Mouse (Mus musculus): Measurements from ENCODE around the gene Olfr224. TPM values are rescaled to one million over a fixed set of nuclear protein-coding genes. Genes with fewer than 3 reads are reported as not detected.
A peak's percentile ranks its signal among the peaks of the same experiment; 100 is the strongest.

Olfr224 gene
- total RNA-seq, 1 experiment from 2014 or later = not detected

GRCm38 (mm10) chr11:58518916-58519315 is 51.4 kb downstream of the Olfr224 start:
- DNase-seq = peak; percentile 69

Other genes with a start within 250 kb of the Olfr224 start
- gene Zfp672, start 240.2 kb downstream of the Olfr224 start, total RNA-seq (2021) = 56.7 and 59.3 TPM in 2 replicates
- gene Sh3bp5l, start 239.8 kb downstream of the Olfr224 start, total RNA-seq (2021) = 38.5 and 47.5 TPM in 2 replicates
- gene Lypd8, start 191.5 kb downstream of the Olfr224 start, total RNA-seq (2021) = not detected in 2 replicates
- gene 1810065E05Rik, start 149.4 kb downstream of the Olfr224 start, total RNA-seq (2021) = not detected in 2 replicates
- not detected in 2 replicates for gene Gm12253, start 138.0 kb downstream of the Olfr224 start, total RNA-seq (2021)
- not detected in 2 replicates for gene Lypd9, start 117.6 kb downstream of the Olfr224 start, total RNA-seq (2021)
- gene Olfr30, start 108.3 kb downstream of the Olfr224 start, total RNA-seq (2021) = not detected in 2 replicates
- gene Olfr332, start 78.0 kb downstream of the Olfr224 start, total RNA-seq (2021) = not detected in 2 replicates
- gene Olfr331, start 68.0 kb downstream of the Olfr224 start, total RNA-seq (2021) = not detected in 2 replicates
- not detected in 2 replicates for gene Olfr330, start 35.7 kb downstream of the Olfr224 start, total RNA-seq (2021)
- not detected in 2 replicates for gene Olfr329-ps, start 24.1 kb downstream of the Olfr224 start, total RNA-seq (2021)
- gene Olfr328, start 14.9 kb downstream of the Olfr224 start, total RNA-seq (2021) = 0.15 TPM in 1 of 2 replicates, not detected in the other
- not detected in 2 replicates for gene Olfr325, start 7.2 kb upstream of the Olfr224 start, total RNA-seq (2021)
- not detected in 2 replicates for gene Olfr324, start 24.6 kb upstream of the Olfr224 start, total RNA-seq (2021)
- not detected in 2 replicates for gene 2210407C18Rik, start 45.5 kb upstream of the Olfr224 start, total RNA-seq (2021)
- gene Olfr323, start 59.9 kb upstream of the Olfr224 start, total RNA-seq (2021) = not detected in 2 replicates
- 0.49 and 1.3 TPM in 2 replicates for gene Trim58, start 69.9 kb upstream of the Olfr224 start, total RNA-seq (2021)
- not detected in 2 replicates for gene Olfr322, start 88.2 kb upstream of the Olfr224 start, total RNA-seq (2021)
- gene Olfr320, start 110.5 kb upstream of the Olfr224 start, total RNA-seq (2021) = not detected in 2 replicates
- gene Olfr319, start 128.6 kb upstream of the Olfr224 start, total RNA-seq (2021) = not detected in 2 replicates
- gene Olfr318, start 153.5 kb upstream of the Olfr224 start, total RNA-seq (2021) = not detected in 2 replicates
- not detected in 2 replicates for gene Olfr317, start 168.7 kb upstream of the Olfr224 start, total RNA-seq (2021)
- gene Olfr316, start 182.2 kb upstream of the Olfr224 start, total RNA-seq (2021) = not detected in 2 replicates
- not detected in 2 replicates for gene Olfr315, start 202.6 kb upstream of the Olfr224 start, total RNA-seq (2021)
- not detected in 2 replicates for gene Olfr314, start 212.4 kb upstream of the Olfr224 start, total RNA-seq (2021)
- 4.2 and 4.9 TPM in 2 replicates for gene Fam183b, start 231.4 kb upstream of the Olfr224 start, total RNA-seq (2021)
- not detected in 2 replicates for gene Olfr313, start 244.4 kb upstream of the Olfr224 start, total RNA-seq (2021)

Measured in adrenal gland, postnatal 14 days (tissue).